Mouse (Mus musculus): ENCODE measurements at regions not wholly inside any gene's neighbourhood (a gene's known extent, or its start where the extent isn't known, plus 50 kb on each side); places are given as distances from the start of the nearest gene placed in this dataset.

DNA sequence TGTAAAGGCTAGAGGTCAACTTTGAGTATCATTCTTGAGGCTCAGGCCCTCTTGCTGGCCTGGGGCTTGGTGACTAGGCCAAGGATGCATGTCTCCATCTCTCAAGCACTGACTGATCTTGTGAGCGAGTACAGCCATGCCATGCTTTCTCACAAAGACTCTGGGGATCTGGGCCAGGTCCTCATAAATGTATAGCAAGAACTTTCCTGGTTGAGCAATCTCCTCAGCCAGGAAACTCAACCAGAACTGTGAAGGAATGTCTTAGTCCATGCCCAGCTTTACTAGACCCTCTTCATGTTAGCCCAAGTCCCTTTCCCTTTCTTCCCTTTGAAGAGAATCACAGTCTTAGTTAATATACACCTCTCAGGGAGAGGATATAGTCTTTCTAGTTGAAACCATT lies 96.9 kb upstream of the Frmd6 start:
- peaks cover 11% of the 10 kb centered on the region for H3K4me1 ChIP-seq (ENCODE audit: control insufficient read depth, insufficient read depth, low read length)
- no peak overlapping the region for H3K4me3 ChIP-seq (replicated peaks; ENCODE audit: extremely low read depth, low read depth, low read length)
- DNase-seq: no peak
- TF ChIP-seq CTCF (IDR thresholded peaks at IDR 0.05; ENCODE audit: insufficient read depth, low read length): no peak
- TF ChIP-seq POLR2A (IDR thresholded peaks at IDR 0.05; ENCODE audit: borderline replicate concordance, extremely low read depth, low read depth, low read length): no peak
- WGBS: 88% methylated on average over 1 of the region's 1 CpGs

DNA sequence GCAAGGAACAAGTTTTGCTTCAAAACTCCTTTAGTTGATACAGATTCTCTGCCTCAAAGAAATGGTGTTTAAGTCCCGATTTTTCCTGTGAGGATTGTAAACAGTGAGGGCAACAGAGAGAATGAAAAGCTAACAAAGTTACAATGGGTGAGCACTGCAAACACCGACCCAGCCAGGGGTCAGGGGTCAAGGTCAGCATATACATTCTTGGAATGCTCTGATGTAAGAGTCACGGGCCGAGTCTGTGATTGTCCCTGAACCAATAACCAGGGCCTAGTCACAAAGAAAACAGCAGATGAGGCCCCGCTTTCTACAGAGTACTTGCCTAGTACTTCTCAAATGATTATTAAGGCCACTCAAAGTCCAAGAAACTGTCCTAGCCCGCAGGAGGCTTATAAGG lies 95.4 kb upstream of the Frmd6 start:
- TF ChIP-seq CTCF (IDR thresholded peaks at IDR 0.05; ENCODE audit: insufficient read depth, low read length) (no peak), POLR2A (IDR thresholded peaks at IDR 0.05; ENCODE audit: borderline replicate concordance, extremely low read depth, low read depth, low read length) (no peak)
- DNase-seq: no peak
- 49% methylated on average over 6 of the region's 6 CpGs for WGBS

DNA sequence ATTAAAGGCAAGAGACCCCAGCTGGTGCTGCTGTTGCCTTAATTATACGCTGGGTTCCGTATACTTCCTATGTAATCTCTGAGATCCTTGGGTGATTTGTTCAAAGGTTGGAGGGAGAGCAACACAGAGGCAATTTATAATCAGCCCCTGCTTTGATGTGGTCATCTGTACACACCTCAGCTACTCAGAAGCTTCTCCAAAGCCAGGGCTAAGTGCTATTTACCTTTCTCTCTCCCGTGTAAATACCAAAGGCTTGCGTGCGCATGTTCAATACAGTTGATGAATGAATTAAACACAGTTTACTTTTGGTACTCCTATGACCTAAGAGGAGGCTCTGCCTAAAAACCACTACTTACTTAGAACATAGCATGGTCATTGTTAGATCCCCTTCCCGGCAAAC lies 93.8 kb upstream of the Frmd6 start:
- H3K4me1 ChIP-seq (ENCODE audit: control insufficient read depth, insufficient read depth, low read length): peaks cover 11% of the 10 kb centered on the region
- 68% methylated on average over 6 of the region's 6 CpGs for WGBS
- H3K4me3 ChIP-seq (replicated peaks; ENCODE audit: extremely low read depth, low read depth, low read length): no peak overlapping the region
- DNase-seq: no peak
- TF ChIP-seq CTCF (IDR thresholded peaks at IDR 0.05; ENCODE audit: insufficient read depth, low read length): no peak
- no peak for TF ChIP-seq POLR2A (IDR thresholded peaks at IDR 0.05; ENCODE audit: borderline replicate concordance, extremely low read depth, low read depth, low read length)

More for the DNA sequence above, 95.4 kb upstream of the Frmd6 start:
- Histone ChIP-seq H3K4me1 (ENCODE audit: control insufficient read depth, insufficient read depth, low read length) (peaks cover 11% of the 10 kb centered on the region), H3K4me3 (replicated peaks; ENCODE audit: extremely low read depth, low read depth, low read length) (no peak overlapping the region)

DNA sequence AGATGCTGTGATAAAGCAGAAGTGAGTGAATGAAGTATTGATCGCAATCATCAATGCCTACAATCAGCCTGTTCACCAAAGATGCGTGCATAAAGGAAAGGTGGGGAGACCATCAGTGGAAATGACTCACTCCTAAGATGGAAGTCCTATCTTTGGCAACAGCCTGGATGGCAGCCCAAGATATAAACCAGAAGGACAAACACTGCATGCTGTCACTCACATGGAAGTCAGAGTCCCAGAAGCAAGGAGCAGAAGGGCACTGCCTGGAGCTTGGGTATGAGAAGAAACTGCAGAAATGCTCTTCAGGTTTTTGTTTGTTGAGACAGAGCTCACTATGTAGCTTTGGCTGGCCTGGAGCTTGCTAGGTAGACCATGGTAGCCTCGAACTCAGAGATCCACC lies 92.7 kb upstream of the Frmd6 start:
- no peak overlapping the region for H3K4me3 ChIP-seq (replicated peaks; ENCODE audit: extremely low read depth, low read depth, low read length)
- TF ChIP-seq CTCF (IDR thresholded peaks at IDR 0.05; ENCODE audit: insufficient read depth, low read length): no peak
- no peak for TF ChIP-seq POLR2A (IDR thresholded peaks at IDR 0.05; ENCODE audit: borderline replicate concordance, extremely low read depth, low read depth, low read length)
- DNase-seq: no peak
- WGBS: 74% methylated on average over 3 of the region's 3 CpGs
- H3K4me1 ChIP-seq (ENCODE audit: control insufficient read depth, insufficient read depth, low read length): peaks cover 11% of the 10 kb centered on the region

DNA sequence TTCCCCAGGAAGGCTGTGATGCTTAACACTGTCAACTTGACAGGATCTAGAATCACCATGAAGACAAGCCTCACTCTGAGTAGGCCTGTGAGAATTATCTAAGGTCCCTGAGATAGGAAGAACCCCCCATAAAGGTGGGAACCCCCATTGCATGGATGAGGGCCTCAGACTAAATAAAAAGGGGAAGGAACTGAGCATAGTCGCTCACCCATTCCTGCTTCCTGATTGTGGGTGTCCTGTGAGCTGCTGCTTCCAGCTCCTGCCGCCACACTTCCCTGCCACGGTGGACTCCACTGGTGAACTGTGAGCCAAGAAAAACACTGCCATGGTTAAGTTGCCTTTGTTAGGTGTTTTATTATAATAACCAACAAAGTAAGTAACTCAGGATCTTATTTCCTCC lies 86.8 kb upstream of the Frmd6 start:
- H3K4me1 ChIP-seq (ENCODE audit: control insufficient read depth, insufficient read depth, low read length): no peaks in the 10 kb centered on the region
- WGBS: 55% methylated on average over 3 of the region's 3 CpGs
- H3K4me3 ChIP-seq (replicated peaks; ENCODE audit: extremely low read depth, low read depth, low read length): no peak overlapping the region
- no peak for DNase-seq
- TF ChIP-seq CTCF (IDR thresholded peaks at IDR 0.05; ENCODE audit: insufficient read depth, low read length) (no peak), POLR2A (IDR thresholded peaks at IDR 0.05; ENCODE audit: borderline replicate concordance, extremely low read depth, low read depth, low read length) (no peak)

DNA sequence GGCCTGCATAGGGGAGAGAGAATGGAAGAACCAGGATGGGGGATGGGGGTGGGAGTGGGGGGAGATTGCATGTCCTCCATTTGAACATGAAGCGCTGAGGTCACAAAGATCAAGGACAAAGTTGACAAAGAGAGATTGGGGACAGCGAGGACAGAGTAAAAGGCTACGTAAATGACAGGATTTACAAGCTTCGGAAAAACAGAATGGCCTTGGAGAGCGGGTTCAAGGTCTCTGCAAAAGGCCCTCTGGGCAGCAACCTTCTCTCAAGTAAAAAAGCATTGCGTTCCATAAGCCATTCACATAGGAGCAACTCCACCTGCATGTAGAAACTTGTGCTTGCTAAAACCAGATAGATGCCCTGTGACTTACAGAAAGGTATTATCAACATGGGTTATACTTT lies 86.0 kb upstream of the Frmd6 start:
- H3K4me3 ChIP-seq (replicated peaks; ENCODE audit: extremely low read depth, low read depth, low read length): no peak overlapping the region

DNA sequence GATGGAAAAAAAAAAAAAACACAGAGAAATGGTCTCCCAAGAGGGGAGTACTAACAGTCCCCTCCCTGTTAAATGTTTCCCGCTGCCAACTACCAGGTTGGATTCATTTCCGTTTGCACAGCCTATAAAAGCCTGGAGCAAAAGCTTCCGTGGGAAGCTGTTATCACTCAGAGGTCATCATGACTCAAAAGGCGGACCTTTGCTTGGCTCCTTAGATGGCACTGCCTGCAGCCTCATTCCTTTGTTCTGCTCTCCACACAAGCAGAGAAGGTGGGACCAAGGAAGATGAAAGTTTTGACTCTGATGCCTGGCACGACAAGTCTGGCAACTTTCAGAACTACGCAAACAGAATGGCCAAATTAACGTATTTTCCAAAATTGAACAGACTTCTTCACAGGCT lies 85.5 kb upstream of the Frmd6 start:
- TF ChIP-seq POLR2A (IDR thresholded peaks at IDR 0.05; ENCODE audit: borderline replicate concordance, extremely low read depth, low read depth, low read length): no peak
- TF ChIP-seq CTCF (IDR thresholded peaks at IDR 0.05; ENCODE audit: insufficient read depth, low read length): no peak
- DNase-seq: no peak
- Histone ChIP-seq H3K4me3 (replicated peaks; ENCODE audit: extremely low read depth, low read depth, low read length) (no peak overlapping the region), H3K4me1 (ENCODE audit: control insufficient read depth, insufficient read depth, low read length) (no peaks in the 10 kb centered on the region)
- 58% methylated on average over 7 of the region's 7 CpGs for WGBS

More for the DNA sequence above, 86.0 kb upstream of the Frmd6 start:
- no peak for TF ChIP-seq CTCF (IDR thresholded peaks at IDR 0.05; ENCODE audit: insufficient read depth, low read length)
- no peak for TF ChIP-seq POLR2A (IDR thresholded peaks at IDR 0.05; ENCODE audit: borderline replicate concordance, extremely low read depth, low read depth, low read length)
- DNase-seq: no peak
- H3K4me1 ChIP-seq (ENCODE audit: control insufficient read depth, insufficient read depth, low read length): no peaks in the 10 kb centered on the region
- 93% methylated on average over 6 of the region's 6 CpGs for WGBS

DNA sequence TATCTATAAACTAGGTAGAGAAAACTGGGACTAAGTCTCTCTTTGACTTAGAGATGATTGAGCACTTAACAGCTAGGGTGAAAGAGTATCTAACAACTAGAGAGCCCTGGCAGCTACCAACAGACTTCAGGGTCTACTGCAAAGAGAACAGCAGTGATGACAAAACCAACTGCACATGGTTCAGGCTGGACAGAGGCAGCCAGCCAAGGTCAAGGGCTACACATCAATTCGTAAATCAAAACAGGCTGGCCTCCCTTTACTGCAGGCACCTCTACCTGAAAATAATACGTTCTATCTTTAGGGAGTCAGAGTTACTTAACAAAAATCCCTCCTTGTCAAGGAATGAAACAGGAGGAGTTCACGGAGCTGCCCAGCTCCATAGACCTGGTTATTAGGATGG lies 82.5 kb upstream of the Frmd6 start:
- Histone ChIP-seq H3K4me1 (ENCODE audit: control insufficient read depth, insufficient read depth, low read length) (no peaks in the 10 kb centered on the region), H3K4me3 (replicated peaks; ENCODE audit: extremely low read depth, low read depth, low read length) (no peak overlapping the region)
- DNase-seq: no peak
- 77% methylated on average over 3 of the region's 3 CpGs for WGBS
- TF ChIP-seq CTCF (IDR thresholded peaks at IDR 0.05; ENCODE audit: insufficient read depth, low read length): no peak
- TF ChIP-seq POLR2A (IDR thresholded peaks at IDR 0.05; ENCODE audit: borderline replicate concordance, extremely low read depth, low read depth, low read length): no peak

DNA sequence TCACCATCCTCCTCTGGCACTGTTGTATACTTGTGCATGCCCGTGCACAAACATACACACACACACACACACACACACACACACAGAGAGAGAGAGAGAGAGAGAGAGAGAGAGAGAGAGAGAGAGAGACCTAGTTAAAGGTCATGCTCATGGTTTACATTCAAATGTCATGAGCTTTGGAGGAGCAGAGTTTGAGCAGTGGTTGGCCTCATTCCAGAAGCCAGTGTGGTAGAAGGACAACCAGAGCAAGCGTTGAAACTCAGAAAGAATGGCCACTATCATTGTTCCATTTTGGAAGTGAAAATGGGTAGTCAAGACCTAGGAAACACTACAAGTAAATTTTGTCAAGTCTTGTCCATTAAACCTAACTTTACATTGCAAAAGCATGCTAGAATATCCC lies 79.6 kb upstream of the Frmd6 start:
- WGBS: 70% methylated on average over 2 of the region's 2 CpGs
- no peak overlapping the region for H3K4me3 ChIP-seq (replicated peaks; ENCODE audit: extremely low read depth, low read depth, low read length)
- DNase-seq: no peak
- H3K4me1 ChIP-seq (ENCODE audit: control insufficient read depth, insufficient read depth, low read length): no peaks in the 10 kb centered on the region
- no peak for TF ChIP-seq CTCF (IDR thresholded peaks at IDR 0.05; ENCODE audit: insufficient read depth, low read length)
- TF ChIP-seq POLR2A (IDR thresholded peaks at IDR 0.05; ENCODE audit: borderline replicate concordance, extremely low read depth, low read depth, low read length): no peak

- Histone ChIP-seq H3K4me3 (replicated peaks; ENCODE audit: extremely low read depth, low read depth, low read length) (no peak overlapping the region), H3K4me1 (ENCODE audit: control insufficient read depth, insufficient read depth, low read length) (no peaks in the 10 kb centered on the region)
- no peak for TF ChIP-seq POLR2A (IDR thresholded peaks at IDR 0.05; ENCODE audit: borderline replicate concordance, extremely low read depth, low read depth, low read length)
- no peak for TF ChIP-seq CTCF (IDR thresholded peaks at IDR 0.05; ENCODE audit: insufficient read depth, low read length)
- WGBS: 88% methylated on average over 2 of the region's 2 CpGs
- no peak for DNase-seq
Measured at GRCm38 (mm10) chr12:70749651-70750050, 75.7 kb upstream of the Frmd6 start.
